In genomic region chr12:34907506-34907850, GRCm38 (mm10) we compare ENCODE assay signal across 8 mouse cellular contexts. TPM values are rescaled to one million over a fixed set of nuclear protein-coding genes. Genes with fewer than 3 reads are reported as not detected.
DNase-seq lines count a peak whose midpoint lies in the region; ATAC-seq lines count a peak whose summit lies in the region.

No protein-coding gene starts in this region.

- 2% methylated on average over 10 of the region's 10 CpGs for WGBS in heart, embryonic 12.5 days
- WGBS in forebrain, embryonic 10.5 days = 3% methylated on average over 10 of the region's 10 CpGs
- WGBS in midbrain, embryonic 13.5 days = 2% methylated on average over 10 of the region's 10 CpGs

- DNase-seq in heart, adult 8-10 months (ENCODE audit: low spot score) = no peak
- DNase-seq in ZHBTc4 (ENCODE audit: low read depth, low spot score) = peak; percentile 49
- peak; percentile 19 for DNase-seq in forebrain, embryonic 10.5 days (ENCODE audit: extremely low spot score, low spot score)
- peak; percentile 17 to 50 for DNase-seq in left cerebral cortex, adult 18-20 months (ENCODE audit: low spot score in 2 of 2)
- DNase-seq in natural killer cell, adult 2 months (ENCODE audit: low spot score in 2 of 2) = no peak
- DNase-seq in ovary, adult 18-20 months (ENCODE audit: low spot score) = no peak

- H3K9ac ChIP-seq in heart, embryonic 12.5 days = peak overlapping the region; percentile 80
- peak overlapping the region; percentile 78 for H3K9ac ChIP-seq in midbrain, embryonic 13.5 days (replicated peaks)

- no peaks in the 10 kb centered on the region for H3K36me3 ChIP-seq in heart, embryonic 12.5 days
- no peaks in the 10 kb centered on the region for H3K36me3 ChIP-seq in forebrain, embryonic 10.5 days (replicated peaks)
- H3K36me3 ChIP-seq in midbrain, embryonic 13.5 days = no peaks in the 10 kb centered on the region

- H3K4me1 ChIP-seq in heart, embryonic 12.5 days (replicated peaks) = no peaks in the 10 kb centered on the region
- peaks cover 9% of the 10 kb centered on the region for H3K4me1 ChIP-seq in forebrain, embryonic 10.5 days
- peaks cover 9% of the 10 kb centered on the region; the same call in 1 of the 2 replicates for H3K4me1 ChIP-seq in midbrain, embryonic 13.5 days (replicated peaks)

- no peaks in the 10 kb centered on the region for H3K9me3 ChIP-seq in heart, embryonic 12.5 days (replicated peaks)
- no peaks in the 10 kb centered on the region for H3K9me3 ChIP-seq in forebrain, embryonic 10.5 days
- H3K9me3 ChIP-seq in midbrain, embryonic 13.5 days = no peaks in the 10 kb centered on the region

- H3K4me3 ChIP-seq in heart, embryonic 12.5 days = peak overlapping the region; percentile 83
- peak overlapping the region; percentile 79 for H3K4me3 ChIP-seq in forebrain, embryonic 10.5 days
- peak overlapping the region; percentile 76 for H3K4me3 ChIP-seq in midbrain, embryonic 13.5 days (replicated peaks)

- peaks cover 17% of the 10 kb centered on the region for H3K27me3 ChIP-seq in heart, embryonic 12.5 days (replicated peaks)
- H3K27me3 ChIP-seq in forebrain, embryonic 10.5 days (ENCODE audit: poor library complexity, severe bottlenecking) = peaks cover 49% of the 10 kb centered on the region
- H3K27me3 ChIP-seq in midbrain, embryonic 13.5 days = peaks cover 25% of the 10 kb centered on the region

- no peak overlapping the region for H3K27ac ChIP-seq in heart, embryonic 12.5 days (ENCODE audit: poor library complexity, severe bottlenecking)
- peak overlapping the region; percentile 82; the same call in 1 of the 2 replicates for H3K27ac ChIP-seq in forebrain, embryonic 10.5 days
- 0 out of 2 replicates have a peak overlapping the region, but pooled peaks have one; percentile 60 for H3K27ac ChIP-seq in midbrain, embryonic 13.5 days

- ATAC-seq in heart, embryonic 12.5 days (ENCODE audit: insufficient number of reproducible peaks, low FRiP score) = no peak
- peak; percentile 81 for ATAC-seq in midbrain, embryonic 13.5 days

- H3K4me2 ChIP-seq in heart, embryonic 12.5 days = peak overlapping the region; percentile 88
- peak overlapping the region; percentile 86 for H3K4me2 ChIP-seq in midbrain, embryonic 13.5 days (replicated peaks)

RNA-seq across cellular contexts. Expression of gene Hdac9, which starts 9.4 kb away (rescaled TPM):
- polyA plus RNA-seq in heart, embryonic 12.5 days (2016; fragmentation: Nextera tagmentation; extraction: Ambion mirVana) = 28.9 and 31.8 TPM in 2 replicates
- 10 to 100 TPM; 15.6 to 20.6 (median 19.3) TPM for total RNA-seq in heart, adult 8-10 months (2022)
- 4.0 and 4.4 TPM in 2 replicates for polyA plus RNA-seq in forebrain, embryonic 10.5 days (2016; fragmentation: Nextera tagmentation; extraction: Ambion mirVana)
- 10 to 100 TPM; 50.2 to 54.1 TPM for total RNA-seq in left cerebral cortex, adult 18-20 months (2021)
- polyA plus RNA-seq in midbrain, embryonic 13.5 days (2015; fragmentation: Nextera tagmentation; extraction: Ambion mirVana) = 10.5 and 11.9 TPM in 2 replicates

Comparison
In these comparisons a context has a peak if more than half of its experiments do, and no peak if none do; other contexts are left out.
1. DNase-seq: peak in ZHBTc4 (single experiment), forebrain, embryonic 10.5 days (single experiment) and left cerebral cortex, adult 18-20 months (2 of 2); none in heart, adult 8-10 months (single experiment), natural killer cell, adult 2 months (0 of 2) and ovary, adult 18-20 months (single experiment).
2. Peak in every context shown above with its lines, with median percentiles within 50 percentile points of each other: H3K4me3 ChIP-seq.